Mouse (Mus musculus) cerebellum, postnatal 36 days (tissue): ENCODE measurements at regions not wholly inside any gene's neighbourhood (a gene's known extent, or its start where the extent isn't known, plus 50 kb on each side); places are given as distances from the start of the nearest gene placed in this dataset.

Experiments used
- DNase-seq, 2 experiments: peaks; one replicate each; pipeline ENCODE4 v3.0.0; 2021 to 2022; ENCODE audit warnings: mixed read lengths in 2 of 2

DNA sequence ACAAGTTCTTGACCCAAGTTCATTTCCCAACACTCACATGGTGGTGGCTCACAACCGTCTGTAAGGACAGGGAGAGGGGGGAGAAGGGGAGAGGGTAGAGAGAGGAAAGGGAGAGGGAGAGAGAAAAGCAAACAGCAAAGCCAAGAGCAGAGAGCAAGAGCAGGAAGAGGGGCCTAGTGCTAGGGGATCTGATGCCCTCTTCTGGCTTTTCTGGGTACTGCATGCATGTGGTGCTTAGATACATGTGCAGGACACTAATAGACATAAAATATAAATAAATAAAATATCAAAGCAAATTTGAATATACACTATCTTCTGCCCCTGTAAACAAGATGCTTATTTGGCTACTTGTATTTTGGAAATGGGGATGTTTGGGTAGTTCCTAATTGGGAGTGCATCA is 91.2 kb downstream of the Rnf138rt1 start:
- peak in 1 of 2 experiments; percentile 17 for DNase-seq
